Comparison of ENCODE assay signal across 22 mouse cellular contexts in genomic region chr14:77716981-77717380, GRCm38 (mm10).
"Had no signal": no experiment of that assay in that cellular context is flagged by ENCODE, and none has a peak within 500 bp of the region (broad histone marks: within the 10 kb centered on the region; RNA-seq: fewer than 3 reads in every experiment).

No protein-coding gene starts in this region.

- H3K36me3 ChIP-seq: heart, embryonic 15.5 days; hindbrain, embryonic 10.5 days; hindbrain, embryonic 12.5 days; intestine, embryonic 15.5 days; limb, embryonic 12.5 days; liver, embryonic 13.5 days; liver, embryonic 15.5 days had no signal

- DNase-seq: gastrocnemius, adult 2 months; gastrocnemius, postnatal 10 days; gastrocnemius, postnatal 25 days; heart, adult 18-20 months; heart, postnatal 4 days; kidney, adult 18-20 months; kidney, adult 8-10 months; kidney, postnatal 14 days; kidney, postnatal 36 days; layer of hippocampus, adult 9-11 months; layer of hippocampus, postnatal 36 days; liver; liver, embryonic 13.5 days had no signal

- H3K4me1 ChIP-seq: hindbrain, embryonic 10.5 days; intestine, embryonic 15.5 days; liver, embryonic 13.5 days; liver, embryonic 15.5 days had no signal

- H3K9me3 ChIP-seq: heart, embryonic 15.5 days; hindbrain, embryonic 10.5 days; hindbrain, embryonic 12.5 days; intestine, embryonic 15.5 days; limb, embryonic 10.5 days; liver, embryonic 15.5 days had no signal

- H3K4me3 ChIP-seq: gastrocnemius, adult 2 months; heart, embryonic 13.5 days; heart, embryonic 15.5 days; hindbrain, embryonic 10.5 days; hindbrain, embryonic 12.5 days; intestine, embryonic 15.5 days; limb, embryonic 10.5 days; limb, embryonic 12.5 days; liver, embryonic 13.5 days; liver, embryonic 15.5 days had no signal

- H3K27ac ChIP-seq: gastrocnemius, adult 2 months; heart, embryonic 15.5 days; hindbrain, embryonic 10.5 days; hindbrain, embryonic 12.5 days; hindbrain, embryonic 14.5 days; intestine, embryonic 15.5 days; limb, embryonic 10.5 days; limb, embryonic 12.5 days; liver, embryonic 13.5 days; liver, embryonic 15.5 days had no signal

- H3K27me3 ChIP-seq: heart, embryonic 13.5 days; heart, embryonic 15.5 days; hindbrain, embryonic 12.5 days; intestine, embryonic 15.5 days; limb, embryonic 12.5 days; liver, embryonic 13.5 days; liver, embryonic 15.5 days had no signal
